Mouse (Mus musculus) embryonic facial prominence, embryonic 13.5 days (tissue): ENCODE results near the gene Rad23b. TPM values are rescaled to one million over a fixed set of nuclear protein-coding genes. Genes with fewer than 3 reads are reported as not detected.

Experiments used
- ATAC-seq: fragments of 200-750 bp; cut with Nextera tagmentation; 2 replicates; pipeline ENCODE4 v1.8.0; 2017; ENCODE audit warnings: low read depth; ENCODE audit not compliant: insufficient number of reproducible peaks, insufficient read depth, low FRiP score, low TSS enrichment
- H3K27ac ChIP-seq: fragments of 300-500 bp; sonication (generic); 2 replicates; pipeline ENCODE4 v1.5.1; 2015; ENCODE audit warnings: moderate library complexity, mild to moderate bottlenecking, inconsistent platforms
- H3K27me3 ChIP-seq: fragments of 300-500 bp; sonication (generic); 2 replicates; pipeline ENCODE4 v1.6.1; 2015; ENCODE audit warnings: mild to moderate bottlenecking, inconsistent platforms
- H3K36me3 ChIP-seq: fragments of 300-500 bp; sonication (generic); 2 replicates; pipeline ENCODE4 v1.6.1; 2015; ENCODE audit warnings: mild to moderate bottlenecking, inconsistent platforms
- H3K4me1 ChIP-seq: fragments of 300-500 bp; sonication (generic); 2 replicates; pipeline ENCODE4 v1.6.1; 2015; ENCODE audit warnings: inconsistent platforms
- H3K4me2 ChIP-seq: fragments of 300-500 bp; sonication (generic); 2 replicates; pipeline ENCODE4 v1.6.1; 2015; ENCODE audit warnings: moderate library complexity, mild to moderate bottlenecking, inconsistent platforms
- H3K4me3 ChIP-seq: fragments of 300-500 bp; sonication (generic); 2 replicates; pipeline ENCODE4 v1.5.1; 2015; ENCODE audit warnings: mild to moderate bottlenecking, inconsistent platforms
- H3K9ac ChIP-seq: fragments of 300-500 bp; sonication (generic); 2 replicates; pipeline ENCODE4 v1.6.1; 2015; ENCODE audit warnings: mild to moderate bottlenecking, inconsistent platforms
- H3K9me3 ChIP-seq: fragments of 300-500 bp; sonication (generic); 2 replicates; pipeline ENCODE4 v1.6.1; 2016; ENCODE audit warnings: inconsistent platforms
- WGBS: fragments of 180-500 bp; shearing (Covaris S2); methylation state at CpG from one replicate; pipeline ENCODE4 v1.1.7; 2015; ENCODE audit warnings: mixed read lengths; 5-methylcytosine and 5-hydroxymethylcytosine counted together
- polyA plus RNA-seq: library from polyadenylated mRNA; unstranded; fragments of >200 nt; fragmentation: Nextera tagmentation; extraction: Ambion mirVana; gene quantifications from 2 replicates; pipeline ENCODE4 v1.2.1, GENCODE M21; 2015

Rad23b gene
- polyA plus RNA-seq, 1 experiment from 2014 or later, result 86.4 TPM

DNA sequence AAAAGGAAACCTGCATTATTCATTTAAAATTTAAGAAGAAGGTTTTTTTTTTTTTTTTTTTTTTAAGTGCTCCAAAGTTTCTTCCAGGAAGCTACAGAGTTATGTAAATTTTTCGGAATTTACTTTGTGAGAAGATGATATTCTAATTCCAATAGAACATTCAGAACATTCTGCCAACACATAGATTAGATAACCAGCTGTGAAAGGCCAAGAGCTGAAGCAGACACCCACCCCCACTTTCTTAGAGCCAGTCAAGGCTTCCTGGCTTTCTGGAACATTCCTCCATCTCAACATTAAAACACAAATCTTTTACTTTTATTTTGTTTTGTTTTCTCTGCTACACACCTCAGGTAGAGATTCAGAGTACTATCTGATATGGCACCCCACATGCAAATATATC is 10.9 kb upstream of the Rad23b start:
- no peak overlapping the region for H3K4me3 ChIP-seq
- no peak overlapping the region for H3K4me2 ChIP-seq
- 69% methylated on average over 1 of the region's 1 CpGs for WGBS
- no peak overlapping the region for H3K9ac ChIP-seq
- no peaks in the 10 kb centered on the region for H3K9me3 ChIP-seq
- no peaks in the 10 kb centered on the region for H3K4me1 ChIP-seq
- no peak overlapping the region for H3K27ac ChIP-seq
- no peak for ATAC-seq
- H3K36me3 ChIP-seq, result no peaks in the 10 kb centered on the region
- H3K27me3 ChIP-seq, result no peaks in the 10 kb centered on the region

DNA sequence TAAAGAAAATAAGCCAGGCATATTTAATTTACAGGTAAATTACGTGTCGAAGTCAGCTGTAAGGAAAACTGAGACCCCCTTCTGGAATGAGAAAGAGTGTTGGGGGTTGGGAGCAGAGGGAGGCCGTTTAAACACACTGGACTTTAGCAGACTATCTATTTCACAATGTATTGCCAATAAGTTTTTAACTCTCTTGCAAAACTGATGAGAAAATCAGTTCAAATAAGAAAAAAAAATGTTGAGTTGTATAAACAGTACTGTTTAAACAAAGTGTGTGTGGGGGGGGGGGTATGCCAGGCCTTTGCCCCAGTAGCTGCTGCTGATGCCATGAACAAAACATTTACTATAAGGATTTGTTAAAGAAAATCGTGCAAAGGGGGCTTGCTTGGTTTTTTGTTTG is 10.5 kb upstream of the Rad23b start:
- WGBS, result 74% methylated on average over 4 of the region's 4 CpGs
- Histone ChIP-seq H3K9ac (no peak overlapping the region), H3K9me3 (no peaks in the 10 kb centered on the region), H3K4me1 (no peaks in the 10 kb centered on the region), H3K27me3 (no peaks in the 10 kb centered on the region), H3K4me2 (no peak overlapping the region), H3K36me3 (no peaks in the 10 kb centered on the region), H3K27ac (no peak overlapping the region), H3K4me3 (no peak overlapping the region)
- ATAC-seq, result no peak

- Histone ChIP-seq H3K9me3 (no peaks in the 10 kb centered on the region), H3K36me3 (no peaks in the 10 kb centered on the region), H3K4me2 (no peak overlapping the region), H3K4me1 (no peaks in the 10 kb centered on the region), H3K4me3 (no peak overlapping the region), H3K27me3 (no peaks in the 10 kb centered on the region), H3K9ac (no peak overlapping the region), H3K27ac (no peak overlapping the region)
- no peak for ATAC-seq
- WGBS, result 93% methylated on average over 1 of the region's 1 CpGs
Measured at GRCm38 (mm10) chr4:55341797-55342196, 8.0 kb upstream of the Rad23b start.

- no peak overlapping the region for H3K4me2 ChIP-seq
- ATAC-seq, result no peak
- 87% methylated on average over 5 of the region's 5 CpGs for WGBS
Measured at GRCm38 (mm10) chr4:55342602-55343001, 7.2 kb upstream of the Rad23b start.

DNA sequence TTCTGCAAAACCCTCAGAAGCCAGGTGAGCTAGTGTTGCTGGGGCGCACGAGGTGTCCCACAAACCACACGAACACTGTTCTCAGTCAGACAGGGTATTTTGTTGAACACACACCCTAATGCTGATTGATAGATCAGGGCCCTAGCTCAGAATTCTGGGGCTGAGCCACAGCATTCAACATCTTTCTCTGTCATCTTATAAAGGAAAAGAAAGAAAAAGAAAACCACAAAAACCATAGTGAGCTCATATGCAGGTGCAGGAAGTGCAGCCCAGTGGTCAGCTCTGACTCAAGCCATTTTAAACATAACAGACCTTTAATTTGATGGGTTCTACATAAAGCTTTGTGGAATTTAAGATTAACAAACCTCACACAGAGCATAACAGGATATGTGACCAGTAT is 6.6 kb upstream of the Rad23b start:
- Histone ChIP-seq H3K27ac (no peak overlapping the region), H3K4me3 (no peak overlapping the region), H3K9me3 (no peaks in the 10 kb centered on the region), H3K9ac (no peak overlapping the region), H3K4me1 (no peaks in the 10 kb centered on the region; the same call in 1 of the 2 replicates), H3K4me2 (no peak overlapping the region), H3K36me3 (no peaks in the 10 kb centered on the region), H3K27me3 (no peaks in the 10 kb centered on the region)
- WGBS, result 81% methylated on average over 3 of the region's 3 CpGs
- no peak for ATAC-seq

More at GRCm38 (mm10) chr4:55342602-55343001, 7.2 kb upstream of the Rad23b start:
- Histone ChIP-seq H3K9me3 (no peaks in the 10 kb centered on the region), H3K36me3 (no peaks in the 10 kb centered on the region), H3K27ac (no peak overlapping the region), H3K4me1 (no peaks in the 10 kb centered on the region), H3K4me3 (no peak overlapping the region), H3K27me3 (no peaks in the 10 kb centered on the region), H3K9ac (no peak overlapping the region)

DNA sequence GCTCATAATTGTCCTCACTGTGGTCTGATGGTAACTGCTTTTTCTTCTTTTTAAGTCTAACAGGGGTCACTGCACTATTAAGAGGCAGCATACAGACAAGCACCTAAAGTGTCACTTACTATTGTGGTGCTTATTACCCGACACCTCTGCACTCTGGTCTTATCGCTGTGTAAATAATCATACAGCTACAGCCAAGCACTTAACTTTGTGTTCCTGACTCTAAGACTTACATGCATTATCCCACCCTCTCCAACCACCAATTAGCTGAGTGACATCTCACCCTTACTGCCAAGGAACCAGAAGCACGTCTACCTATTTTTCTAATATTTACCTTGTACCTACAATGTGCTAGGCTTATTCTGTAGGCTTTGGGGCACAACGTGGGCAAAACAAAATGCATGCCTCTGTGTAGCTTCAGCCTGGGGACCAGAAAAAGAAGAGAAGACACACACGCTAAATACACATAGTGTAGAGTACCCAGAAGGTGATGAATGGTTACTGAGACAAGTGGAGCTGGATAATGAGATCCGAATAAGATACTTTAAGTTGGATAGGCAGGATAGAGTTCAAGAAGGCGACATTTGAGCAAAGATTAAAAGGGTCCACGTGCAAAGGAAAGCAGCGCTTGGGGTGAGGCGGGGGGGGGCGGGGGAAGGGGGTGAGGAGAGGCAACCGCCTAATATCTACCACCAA is 938 bp upstream of the Rad23b start:
- ATAC-seq, result no peak
- 13% methylated on average over 12 of the region's 12 CpGs for WGBS
- Histone ChIP-seq H3K27ac (peak overlapping the region; percentile 90), H3K27me3 (no peaks in the 10 kb centered on the region), H3K4me2 (peak overlapping the region; percentile 67), H3K4me3 (peak overlapping the region; percentile 99), H3K4me1 (peaks cover 15% of the 10 kb centered on the region), H3K9me3 (no peaks in the 10 kb centered on the region), H3K36me3 (no peaks in the 10 kb centered on the region), H3K9ac (peak overlapping the region; percentile 98)

GRCm38 (mm10) chr4:55350219-55350931 is 532 bp downstream of the Rad23b start:
- H3K36me3 ChIP-seq, result no peaks in the 10 kb centered on the region
- peak overlapping the region; percentile 92 for H3K27ac ChIP-seq
- peaks cover 19% of the 10 kb centered on the region for H3K4me1 ChIP-seq
- H3K4me3 ChIP-seq, result peak overlapping the region; percentile 99
- H3K9me3 ChIP-seq, result no peaks in the 10 kb centered on the region
- peak; percentile 57 for ATAC-seq
- peak overlapping the region; percentile 98 for H3K9ac ChIP-seq
- under 1% methylated on average over 63 of the region's 66 CpGs for WGBS
- peak overlapping the region; percentile 69 for H3K4me2 ChIP-seq
- no peaks in the 10 kb centered on the region for H3K27me3 ChIP-seq

GRCm38 (mm10) chr4:55351037-55351436 is 1.2 kb downstream of the Rad23b start:
- no peaks in the 10 kb centered on the region for H3K9me3 ChIP-seq
- H3K4me2 ChIP-seq, result peak overlapping the region; percentile 69
- H3K9ac ChIP-seq, result peak overlapping the region; percentile 98
- H3K4me1 ChIP-seq, result peaks cover 19% of the 10 kb centered on the region
- peak overlapping the region; percentile 99 for H3K4me3 ChIP-seq
- H3K27me3 ChIP-seq, result no peaks in the 10 kb centered on the region
- ATAC-seq, result no peak
- H3K36me3 ChIP-seq, result no peaks in the 10 kb centered on the region
- H3K27ac ChIP-seq, result no peak overlapping the region
- 6% methylated on average over 12 of the region's 12 CpGs for WGBS

- no peak for ATAC-seq
- Histone ChIP-seq H3K27me3 (no peaks in the 10 kb centered on the region), H3K4me2 (peak overlapping the region; percentile 69), H3K27ac (no peak overlapping the region), H3K4me3 (no peak overlapping the region), H3K9ac (no peak overlapping the region), H3K4me1 (peaks cover 19% of the 10 kb centered on the region), H3K36me3 (peaks cover 7% of the 10 kb centered on the region; the same call in 1 of the 2 replicates), H3K9me3 (no peaks in the 10 kb centered on the region)
Measured at GRCm38 (mm10) chr4:55351860-55352259, 2.0 kb downstream of the Rad23b start.

- no peak for ATAC-seq
- H3K36me3 ChIP-seq, result peaks cover 7% of the 10 kb centered on the region; the same call in 1 of the 2 replicates
- H3K9ac ChIP-seq, result no peak overlapping the region
- no peak overlapping the region for H3K4me3 ChIP-seq
- H3K4me1 ChIP-seq, result peaks cover 12% of the 10 kb centered on the region
- H3K27ac ChIP-seq, result no peak overlapping the region
- H3K27me3 ChIP-seq, result no peaks in the 10 kb centered on the region
- no peaks in the 10 kb centered on the region for H3K9me3 ChIP-seq
- WGBS, result 94% methylated on average over 1 of the region's 1 CpGs
- no peak overlapping the region for H3K4me2 ChIP-seq
Measured at GRCm38 (mm10) chr4:55354038-55354437, 4.2 kb downstream of the Rad23b start.

DNA sequence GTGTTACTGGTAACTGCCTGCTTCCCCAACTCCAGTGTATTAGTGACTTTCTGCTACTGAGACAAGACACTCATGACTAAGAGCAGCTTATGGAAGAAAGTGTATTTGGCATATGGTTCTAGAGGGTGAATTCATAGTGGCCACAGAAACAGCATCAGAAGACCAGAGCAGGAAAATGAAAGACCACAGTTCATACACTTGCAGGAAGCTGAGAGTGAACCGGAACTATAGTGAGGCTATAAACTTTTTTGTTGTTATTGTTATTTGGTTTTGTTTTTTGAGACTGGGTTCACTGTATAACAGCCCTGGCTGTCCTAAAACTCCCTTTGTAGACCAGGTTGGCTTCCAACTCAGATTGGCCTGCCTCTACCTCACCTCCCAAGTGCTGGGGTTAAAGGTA is 6.0 kb downstream of the Rad23b start:
- Histone ChIP-seq H3K27me3 (no peaks in the 10 kb centered on the region), H3K36me3 (peaks cover 17% of the 10 kb centered on the region), H3K4me2 (no peak overlapping the region), H3K9ac (no peak overlapping the region), H3K27ac (no peak overlapping the region), H3K4me1 (peaks cover 11% of the 10 kb centered on the region), H3K9me3 (no peaks in the 10 kb centered on the region), H3K4me3 (no peak overlapping the region)
- no peak for ATAC-seq
- 93% methylated on average over 1 of the region's 1 CpGs for WGBS

DNA sequence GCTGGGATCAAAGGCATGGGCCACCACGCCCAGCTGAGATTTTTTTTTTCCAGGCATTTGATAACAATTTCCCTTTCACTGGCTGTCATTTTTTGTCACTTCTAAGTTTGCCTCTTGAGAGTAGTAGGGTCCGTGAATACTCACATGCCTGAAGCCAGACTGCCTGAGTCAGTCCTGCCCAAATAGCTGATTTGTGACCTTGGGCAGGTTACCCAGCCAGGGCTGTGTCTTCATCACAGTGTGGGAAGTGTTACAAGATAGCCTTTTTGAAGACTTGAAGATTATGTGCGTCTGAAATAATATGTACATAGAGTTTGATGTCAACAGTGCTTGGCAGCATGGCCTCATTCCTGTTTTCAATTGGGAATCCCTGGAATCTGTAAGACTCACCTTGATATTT is 6.9 kb downstream of the Rad23b start:
- no peak overlapping the region for H3K4me3 ChIP-seq
- WGBS, result 83% methylated on average over 3 of the region's 3 CpGs
- peaks cover 9% of the 10 kb centered on the region for H3K4me1 ChIP-seq
- no peaks in the 10 kb centered on the region for H3K9me3 ChIP-seq
- H3K4me2 ChIP-seq, result no peak overlapping the region
- no peak for ATAC-seq
- H3K27me3 ChIP-seq, result no peaks in the 10 kb centered on the region
- H3K36me3 ChIP-seq, result peaks cover 17% of the 10 kb centered on the region
- no peak overlapping the region for H3K9ac ChIP-seq
- H3K27ac ChIP-seq, result no peak overlapping the region
